Mouse (Mus musculus): ENCODE data around the gene Krt36. TPM values are rescaled to one million over a fixed set of nuclear protein-coding genes. Genes with fewer than 3 reads are reported as not detected.

Krt36 gene
- not detected in 2 replicates for polyA plus RNA-seq (2012; rRNA removed)

DNA sequence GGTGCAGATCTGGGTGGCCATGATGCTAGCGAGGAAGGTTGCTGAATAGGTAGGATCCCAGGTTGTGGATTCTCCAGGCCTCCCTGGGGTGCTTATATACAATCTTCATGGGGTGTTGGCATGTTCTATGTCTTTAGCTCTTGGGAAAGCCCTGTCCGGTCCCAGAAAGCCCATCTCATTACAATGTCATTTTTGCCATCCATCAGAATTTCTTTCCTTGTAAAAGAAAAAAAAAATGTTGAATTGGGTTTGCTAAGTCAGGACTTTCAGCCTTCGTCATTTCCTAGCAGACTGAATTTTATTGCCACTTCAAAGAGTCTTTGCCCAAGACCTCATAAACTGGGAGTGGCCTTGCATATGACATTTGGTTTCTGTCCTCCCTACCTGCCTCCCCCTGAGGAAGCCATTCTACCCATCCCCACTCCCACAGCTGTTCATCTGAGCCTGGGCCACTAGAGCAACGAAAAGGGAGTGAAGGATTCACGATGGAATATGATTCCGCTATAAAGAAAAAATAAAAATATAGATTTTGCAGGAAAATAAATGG, at the start of gene Krt36:
TSS of gene Krt36 (minus strand) at position 51 of the 547 bp plus-strand sequence.
- TF ChIP-seq POLR2A (IDR thresholded peaks at IDR 0.05; ENCODE audit: low read depth, low read length) = no peak
- no peak for TF ChIP-seq CTCF (IDR thresholded peaks at IDR 0.05; ENCODE audit: extremely low read depth, insufficient read depth, insufficient read length, insufficient replicate concordance)
- no peaks in the 10 kb centered on the region; the same call in 1 of the 2 replicates for H3K4me1 ChIP-seq (ENCODE audit: control insufficient read depth, insufficient read depth, insufficient read length)
- H3K27me3 ChIP-seq (ENCODE audit: control insufficient read depth, insufficient read depth, low read length) = no peaks in the 10 kb centered on the region
- no peak within 1 kb of the TSS for H3K27ac ChIP-seq (ENCODE audit: insufficient read depth, low read length)
- DNase-seq (ENCODE audit: low read depth in 1 of 2, low spot score in 2 of 2) = no peak
- H3K36me3 ChIP-seq (ENCODE audit: control insufficient read depth, insufficient read depth, low read length) = no peaks in the 10 kb centered on the region
- WGBS = 80% methylated on average over 6 of the region's 6 CpGs
- H3K4me3 ChIP-seq (ENCODE audit: extremely low read depth, insufficient read depth, insufficient read length) = no peak within 1 kb of the TSS

DNA sequence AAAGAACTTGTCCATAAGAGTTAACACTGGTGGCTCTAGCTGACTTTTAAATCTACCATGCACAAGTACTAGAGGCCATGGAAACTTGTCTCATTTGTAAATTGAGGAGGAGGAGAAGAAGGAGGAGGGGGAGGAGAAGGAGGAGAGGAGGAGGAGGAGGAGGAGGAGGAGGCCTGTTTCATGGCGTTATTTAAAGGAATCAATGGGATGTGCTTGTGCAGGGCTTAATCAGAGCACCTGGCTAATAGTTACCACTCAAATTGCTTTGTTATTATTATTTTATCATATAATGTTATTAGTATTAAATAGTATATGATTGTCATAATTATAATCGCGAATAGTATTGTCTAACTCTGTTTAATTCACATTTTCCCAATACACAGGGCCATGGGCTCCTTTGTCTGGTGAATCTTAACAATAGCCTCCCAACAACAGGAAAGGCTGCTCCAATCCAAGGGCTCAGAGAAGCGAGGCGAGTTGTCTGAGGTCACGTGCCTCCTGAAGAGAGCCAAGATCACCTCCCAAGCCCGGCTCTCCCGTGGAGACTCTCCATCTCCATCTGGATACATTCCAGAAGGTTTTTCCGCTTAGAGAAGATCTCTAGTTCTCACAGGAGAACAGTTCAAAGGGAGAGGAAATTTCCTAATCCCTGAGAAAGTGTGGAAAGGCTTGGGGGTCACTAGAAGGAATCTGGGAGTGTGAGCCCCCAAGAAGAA, 43.3 kb upstream of the Krt36 start, which contains the start of gene Krt19:
TSS of gene Krt19 (minus strand) at position 51 of the 716 bp plus-strand sequence.
- no peak within 1 kb of the TSS for H3K27ac ChIP-seq (ENCODE audit: insufficient read depth, low read length)
- peaks cover 6% of the 10 kb centered on the region for H3K27me3 ChIP-seq (ENCODE audit: control insufficient read depth, insufficient read depth, low read length)
- no peaks in the 10 kb centered on the region for H3K36me3 ChIP-seq (ENCODE audit: control insufficient read depth, insufficient read depth, low read length)
- TF ChIP-seq CTCF (IDR thresholded peaks at IDR 0.05; ENCODE audit: extremely low read depth, insufficient read depth, insufficient read length, insufficient replicate concordance) (no peak), POLR2A (IDR thresholded peaks at IDR 0.05; ENCODE audit: low read depth, low read length) (no peak)
- no peak for DNase-seq (ENCODE audit: low read depth in 1 of 2, low spot score in 2 of 2)
- H3K4me3 ChIP-seq (ENCODE audit: extremely low read depth, insufficient read depth, insufficient read length) = no peak within 1 kb of the TSS
- 64% methylated on average over 9 of the region's 9 CpGs for WGBS
- no peaks in the 10 kb centered on the region for H3K4me1 ChIP-seq (ENCODE audit: control insufficient read depth, insufficient read depth, insufficient read length)

DNA sequence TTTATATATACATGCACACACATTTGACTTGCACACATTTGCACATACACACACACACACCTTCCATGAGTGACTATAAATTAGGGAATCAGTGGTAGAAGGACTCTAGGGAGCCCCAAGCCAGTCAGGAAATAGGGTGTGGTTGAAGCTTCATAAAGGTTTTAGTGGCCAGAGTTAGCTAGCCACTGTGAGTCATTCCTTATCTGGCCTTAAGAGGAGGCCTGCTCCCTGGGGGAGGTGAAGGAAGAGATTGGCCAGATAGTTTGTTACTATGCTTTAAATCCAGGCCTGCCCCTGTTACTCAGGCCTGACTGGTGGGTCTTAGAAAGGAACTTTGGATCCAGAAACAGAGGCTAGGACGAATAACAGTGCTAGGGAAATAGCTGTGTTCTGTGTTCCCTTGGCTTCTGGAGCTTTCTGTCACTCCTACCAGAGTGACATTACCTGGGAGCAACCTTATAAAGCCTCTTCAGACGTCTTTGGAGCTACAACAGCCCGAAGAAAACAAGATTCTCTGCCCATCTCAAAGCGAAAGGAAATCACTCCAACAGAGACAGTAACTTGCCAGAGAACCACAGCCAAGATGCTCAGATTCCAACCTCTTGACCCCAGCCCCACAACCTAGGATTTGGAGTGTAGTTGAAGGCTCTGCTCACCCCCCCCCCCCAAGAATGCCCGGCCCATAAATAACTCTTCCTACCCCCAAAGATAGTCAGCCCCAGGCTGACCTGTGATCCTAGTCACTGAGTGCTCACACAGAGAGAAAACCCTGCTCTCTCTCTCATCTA, 42.3 kb upstream of the Krt36 start:
- no peaks in the 10 kb centered on the region for H3K4me1 ChIP-seq (ENCODE audit: control insufficient read depth, insufficient read depth, insufficient read length)
- H3K4me3 ChIP-seq (ENCODE audit: extremely low read depth, insufficient read depth, insufficient read length) = no peak overlapping the region
- TF ChIP-seq CTCF (IDR thresholded peaks at IDR 0.05; ENCODE audit: extremely low read depth, insufficient read depth, insufficient read length, insufficient replicate concordance) (no peak), POLR2A (IDR thresholded peaks at IDR 0.05; ENCODE audit: low read depth, low read length) (no peak)
- 66% methylated on average over 5 of the region's 5 CpGs for WGBS
- no peak overlapping the region for H3K27ac ChIP-seq (ENCODE audit: insufficient read depth, low read length)
- no peaks in the 10 kb centered on the region for H3K36me3 ChIP-seq (ENCODE audit: control insufficient read depth, insufficient read depth, low read length)
- H3K27me3 ChIP-seq (ENCODE audit: control insufficient read depth, insufficient read depth, low read length) = peaks cover 6% of the 10 kb centered on the region
- no peak for DNase-seq (ENCODE audit: low read depth in 1 of 2, low spot score in 2 of 2)

DNA sequence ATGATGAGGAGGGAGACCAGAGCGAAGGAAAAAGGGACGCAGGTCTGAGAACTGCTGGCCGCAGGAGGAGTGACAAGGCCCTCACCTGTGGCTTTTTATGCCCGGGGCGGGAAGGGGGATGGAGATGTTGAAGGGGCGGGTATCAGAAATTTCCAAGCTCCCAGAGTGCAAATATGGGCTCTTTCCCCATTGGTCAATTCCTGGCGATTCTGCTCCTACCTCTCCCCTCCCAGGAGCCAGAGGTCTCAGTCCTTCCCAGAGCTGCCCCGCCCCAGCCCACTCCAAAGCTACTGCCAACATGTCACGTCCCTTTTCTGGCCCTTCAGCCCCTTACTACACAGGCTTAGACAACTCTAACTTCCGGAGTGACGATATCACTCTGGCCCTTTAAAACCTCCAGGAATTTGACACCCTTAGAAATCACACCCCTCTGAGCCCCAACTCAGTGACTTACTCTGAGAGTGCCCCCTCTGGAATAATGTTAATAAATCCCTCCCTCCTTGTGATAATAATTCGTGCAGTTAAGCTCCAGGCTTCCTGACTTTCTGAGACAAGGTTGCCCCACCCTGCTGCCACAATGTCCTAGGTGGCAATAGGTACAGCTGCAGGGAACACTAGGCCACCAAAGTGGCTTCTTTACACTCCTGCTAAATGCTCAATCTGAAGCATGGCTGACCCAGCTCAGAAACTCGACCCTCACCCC, 40.6 kb upstream of the Krt36 start:
- H3K36me3 ChIP-seq (ENCODE audit: control insufficient read depth, insufficient read depth, low read length) = no peaks in the 10 kb centered on the region
- H3K4me1 ChIP-seq (ENCODE audit: control insufficient read depth, insufficient read depth, insufficient read length) = no peaks in the 10 kb centered on the region
- TF ChIP-seq POLR2A (IDR thresholded peaks at IDR 0.05; ENCODE audit: low read depth, low read length) (no peak), CTCF (IDR thresholded peaks at IDR 0.05; ENCODE audit: extremely low read depth, insufficient read depth, insufficient read length, insufficient replicate concordance) (no peak)
- H3K4me3 ChIP-seq (ENCODE audit: extremely low read depth, insufficient read depth, insufficient read length) = no peak overlapping the region
- no peak for DNase-seq (ENCODE audit: low read depth in 1 of 2, low spot score in 2 of 2)
- peaks cover 6% of the 10 kb centered on the region for H3K27me3 ChIP-seq (ENCODE audit: control insufficient read depth, insufficient read depth, low read length)
- H3K27ac ChIP-seq (ENCODE audit: insufficient read depth, low read length) = no peak overlapping the region
- WGBS = 13% methylated on average over 13 of the region's 13 CpGs

DNA sequence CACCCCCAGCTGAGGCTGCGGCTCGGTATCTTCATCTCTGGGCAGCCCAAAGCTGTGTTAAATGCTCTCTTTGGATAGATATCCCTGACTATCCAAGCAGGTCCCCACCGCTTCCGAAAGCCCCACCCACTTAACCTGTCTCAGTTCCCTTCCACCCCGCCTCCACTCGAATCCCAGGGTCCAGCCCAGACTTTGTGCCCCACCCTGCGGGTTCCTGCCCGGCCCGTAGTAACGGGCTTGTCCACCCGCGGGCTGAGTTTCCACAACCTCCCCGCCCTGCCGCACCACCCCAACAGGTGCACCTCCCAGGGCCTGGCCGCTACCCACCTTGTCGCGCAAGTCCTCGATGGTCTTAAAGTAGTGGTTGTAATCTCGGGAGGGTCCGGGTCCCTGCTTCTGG, 39.7 kb upstream of the Krt36 start:
- Histone ChIP-seq H3K4me3 (ENCODE audit: extremely low read depth, insufficient read depth, insufficient read length) (no peak overlapping the region), H3K27me3 (ENCODE audit: control insufficient read depth, insufficient read depth, low read length) (peaks cover 6% of the 10 kb centered on the region), H3K36me3 (ENCODE audit: control insufficient read depth, insufficient read depth, low read length) (no peaks in the 10 kb centered on the region), H3K4me1 (ENCODE audit: control insufficient read depth, insufficient read depth, insufficient read length) (no peaks in the 10 kb centered on the region), H3K27ac (ENCODE audit: insufficient read depth, low read length) (no peak overlapping the region)
- WGBS = 6% methylated on average over 20 of the region's 20 CpGs
- no peak for DNase-seq (ENCODE audit: low read depth in 1 of 2, low spot score in 2 of 2)
- no peak for TF ChIP-seq POLR2A (IDR thresholded peaks at IDR 0.05; ENCODE audit: low read depth, low read length)
- TF ChIP-seq CTCF (IDR thresholded peaks at IDR 0.05; ENCODE audit: extremely low read depth, insufficient read depth, insufficient read length, insufficient replicate concordance) = no peak

DNA sequence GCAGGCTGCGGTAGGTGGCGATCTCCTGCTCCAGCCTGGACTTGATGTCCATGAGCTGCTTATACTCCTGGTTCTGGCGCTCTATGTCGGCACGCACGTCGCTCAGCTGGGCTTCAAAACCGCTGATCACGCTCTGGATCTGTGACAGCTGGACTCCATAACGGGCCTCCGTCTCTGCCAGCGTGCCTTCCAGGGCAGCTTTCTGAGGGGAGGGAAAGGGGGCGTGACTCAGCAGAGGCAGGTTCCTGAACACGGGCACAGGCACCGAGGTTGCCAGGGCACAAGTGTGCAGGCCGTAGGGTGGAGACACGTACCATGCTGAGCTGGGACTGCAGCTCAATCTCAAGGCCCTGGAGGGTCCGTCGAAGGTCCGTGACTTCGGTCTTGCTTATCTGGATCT, 35.5 kb upstream of the Krt36 start:
- H3K36me3 ChIP-seq (ENCODE audit: control insufficient read depth, insufficient read depth, low read length) = no peaks in the 10 kb centered on the region
- H3K4me1 ChIP-seq (ENCODE audit: control insufficient read depth, insufficient read depth, insufficient read length) = no peaks in the 10 kb centered on the region
- H3K27me3 ChIP-seq (ENCODE audit: control insufficient read depth, insufficient read depth, low read length) = peaks cover 5% of the 10 kb centered on the region
- no peak overlapping the region for H3K4me3 ChIP-seq (ENCODE audit: extremely low read depth, insufficient read depth, insufficient read length)
- 88% methylated on average over 21 of the region's 21 CpGs for WGBS
- H3K27ac ChIP-seq (ENCODE audit: insufficient read depth, low read length) = no peak overlapping the region
- TF ChIP-seq POLR2A (IDR thresholded peaks at IDR 0.05; ENCODE audit: low read depth, low read length) (no peak), CTCF (IDR thresholded peaks at IDR 0.05; ENCODE audit: extremely low read depth, insufficient read depth, insufficient read length, insufficient replicate concordance) (no peak)
- DNase-seq (ENCODE audit: low read depth in 1 of 2, low spot score in 2 of 2) = no peak
